Mouse (Mus musculus): ENCODE measurements around the gene Eif4a2. TPM values are rescaled to one million over a fixed set of nuclear protein-coding genes. Genes with fewer than 3 reads are reported as not detected.
A peak's percentile ranks its signal among the peaks of the same experiment; 100 is the strongest.
"Not testable (repeated sequence)": the region's sequence is repeated elsewhere in the genome, so short reads cannot be mapped to it uniquely, and the experiment has no call there.

The Eif4a2 gene
- polyA plus RNA-seq, 1 experiment from 2014 or later = 248 TPM

DNA sequence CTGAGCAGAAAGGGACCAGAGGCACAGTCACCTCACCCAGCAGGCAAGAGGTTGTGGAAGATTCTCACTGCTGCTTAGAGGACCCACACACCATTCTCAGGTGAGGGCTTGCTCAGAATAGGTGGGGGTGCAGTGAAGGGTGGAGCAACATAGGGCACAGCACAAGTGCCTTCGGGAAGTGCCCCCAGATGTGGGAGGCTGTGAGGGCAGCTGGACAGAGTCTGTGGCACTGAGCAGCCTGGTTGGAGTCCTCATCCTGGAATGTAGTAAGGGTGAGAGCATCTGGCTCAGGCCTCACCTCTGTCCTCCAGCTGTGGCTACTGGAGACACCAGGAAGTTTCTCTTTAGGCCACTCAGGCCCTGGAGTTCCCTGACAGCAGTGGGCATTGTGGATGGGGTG lies 10.4 kb upstream of the Eif4a2 start:
- not testable (repeated sequence) for H3K9ac ChIP-seq; H3K36me3 ChIP-seq; H3K4me3 ChIP-seq; ATAC-seq (ENCODE audit: low FRiP score, low read depth); H3K4me2 ChIP-seq (replicated peaks); H3K27ac ChIP-seq; H3K9me3 ChIP-seq; H3K4me1 ChIP-seq
- 96% methylated on average over 1 of the region's 1 CpGs for WGBS
- H3K27me3 ChIP-seq (replicated peaks) = 0 out of 2 replicates have a peak, but pooled peaks cover 10% of the 10 kb centered on the region

DNA sequence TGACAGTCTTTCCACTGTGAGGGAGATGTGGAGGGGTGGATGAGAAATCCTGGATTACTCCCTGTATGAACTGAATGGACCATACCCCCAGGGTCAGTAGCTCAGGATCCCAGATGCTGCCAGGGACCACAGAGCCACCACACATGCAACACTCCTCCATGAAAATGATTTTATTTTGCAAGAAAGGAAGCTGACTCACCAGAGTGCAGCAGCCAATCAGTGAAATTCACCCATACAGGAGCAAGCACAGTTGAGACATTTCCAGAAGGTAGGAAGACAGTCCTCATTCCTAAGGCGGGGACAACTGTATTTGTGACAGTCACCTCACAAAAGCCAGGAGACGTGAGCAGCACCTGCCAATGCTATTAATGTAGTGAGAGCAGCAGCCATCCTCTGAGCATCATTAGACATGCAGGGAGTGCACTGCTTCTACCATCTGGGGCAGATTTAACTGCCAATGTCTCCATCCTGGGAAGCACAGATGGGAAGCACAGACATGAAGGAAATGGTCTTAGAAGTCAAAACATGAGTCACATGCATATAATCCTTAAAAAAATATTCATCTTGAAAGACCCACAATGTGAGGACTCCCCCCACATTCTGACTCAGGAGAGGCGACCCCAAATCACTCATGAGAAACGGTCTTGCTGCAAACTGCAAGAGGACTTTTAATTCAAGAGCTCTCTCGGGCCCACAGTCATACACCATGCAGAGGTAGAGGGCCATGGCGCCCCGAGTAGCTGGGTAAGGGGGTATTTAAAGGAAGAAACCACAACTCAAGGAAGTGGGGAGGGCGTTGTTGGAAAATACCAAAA lies 9.7 kb upstream of the Eif4a2 start:
- H3K36me3 ChIP-seq; ATAC-seq (ENCODE audit: low FRiP score, low read depth); H3K9me3 ChIP-seq; H3K9ac ChIP-seq; H3K4me2 ChIP-seq (replicated peaks); H3K4me3 ChIP-seq; H3K27ac ChIP-seq: not testable (repeated sequence)
- WGBS = 86% methylated on average over 8 of the region's 8 CpGs
- Histone ChIP-seq H3K4me1 (peaks cover 12% of the 10 kb centered on the region), H3K27me3 (replicated peaks) (0 out of 2 replicates have a peak, but pooled peaks cover 10% of the 10 kb centered on the region)

DNA sequence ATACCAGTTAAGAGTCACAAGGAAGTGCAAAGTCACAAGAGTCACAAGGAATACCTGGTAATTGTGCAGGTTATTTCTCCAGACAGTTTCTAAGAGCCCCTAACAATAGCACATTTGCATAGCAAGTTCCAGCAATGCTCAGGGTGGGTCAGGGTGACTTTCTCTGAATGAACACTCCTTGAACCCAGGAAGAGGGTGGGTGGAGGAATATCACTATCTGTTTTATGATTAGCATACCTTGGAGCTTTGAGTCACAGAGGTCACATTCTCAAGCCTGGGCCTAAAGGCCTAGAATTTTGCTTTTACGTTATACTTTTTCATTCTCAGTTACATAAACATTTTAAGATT lies 9.2 kb upstream of the Eif4a2 start:
- H3K4me3 ChIP-seq; H3K27ac ChIP-seq; H3K36me3 ChIP-seq; H3K4me2 ChIP-seq (replicated peaks); H3K9ac ChIP-seq; ATAC-seq (ENCODE audit: low FRiP score, low read depth); H3K9me3 ChIP-seq: not testable (repeated sequence)
- Histone ChIP-seq H3K27me3 (replicated peaks) (0 out of 2 replicates have a peak, but pooled peaks cover 10% of the 10 kb centered on the region), H3K4me1 (peaks cover 16% of the 10 kb centered on the region)
- WGBS = 100% methylated on average over 1 of the region's 1 CpGs

DNA sequence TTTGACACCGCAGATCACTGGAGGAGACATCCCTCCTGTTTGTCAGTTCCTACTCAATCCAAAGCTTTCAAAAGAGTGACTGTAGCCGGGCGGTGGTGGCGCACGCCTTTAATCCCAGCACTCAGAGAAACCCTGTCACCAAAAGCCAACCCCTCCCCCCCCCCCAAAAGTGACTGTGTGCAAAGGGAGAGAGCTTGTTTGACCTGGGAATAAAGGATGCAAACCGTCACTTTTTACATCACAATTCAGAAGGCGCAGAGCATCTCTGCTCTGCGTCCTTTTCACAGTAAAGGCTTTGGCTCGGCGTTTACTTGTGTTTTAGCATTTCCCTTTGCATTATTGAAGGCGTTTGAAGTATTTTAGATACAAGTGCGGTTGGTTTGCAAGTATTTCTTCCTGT lies 7.6 kb upstream of the Eif4a2 start:
- Histone ChIP-seq H3K36me3 (no peaks in the 10 kb centered on the region), H3K27me3 (replicated peaks) (0 out of 2 replicates have a peak, but pooled peaks cover 10% of the 10 kb centered on the region), H3K9me3 (no peaks in the 10 kb centered on the region), H3K4me2 (replicated peaks) (peak overlapping the region; percentile 62), H3K4me1 (peaks cover 16% of the 10 kb centered on the region), H3K9ac (peak overlapping the region; percentile 40), H3K4me3 (peak overlapping the region; percentile 25), H3K27ac (no peak overlapping the region)
- no peak for ATAC-seq (ENCODE audit: low FRiP score, low read depth)
- WGBS = 11% methylated on average over 12 of the region's 12 CpGs

DNA sequence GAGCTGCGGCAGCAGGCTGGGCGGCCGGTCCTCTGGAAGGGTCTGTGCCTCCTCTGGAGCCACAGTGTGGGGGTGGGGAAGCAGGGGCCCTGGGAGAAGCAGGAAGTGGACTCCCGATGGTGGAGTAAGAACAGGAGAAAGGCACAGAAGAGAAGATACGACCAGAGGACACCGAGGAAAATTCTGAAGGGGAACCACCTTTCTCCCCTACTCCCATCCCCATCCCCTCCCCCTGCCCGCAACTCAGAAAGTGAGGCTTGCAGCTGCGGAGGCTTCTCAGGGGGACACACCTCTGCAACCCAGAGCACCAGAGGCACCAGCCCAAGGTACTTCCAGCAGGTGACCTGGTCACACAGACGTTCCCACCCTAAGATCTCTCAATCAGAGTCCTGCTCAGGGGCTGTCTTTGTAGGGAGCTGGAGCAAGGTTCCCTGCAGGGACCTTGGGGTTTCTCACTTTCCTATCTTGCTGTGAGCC lies 7.1 kb upstream of the Eif4a2 start:
- Histone ChIP-seq H3K4me1 (peaks cover 16% of the 10 kb centered on the region), H3K9ac (peak overlapping the region; percentile 40), H3K9me3 (no peaks in the 10 kb centered on the region), H3K27ac (no peak overlapping the region), H3K4me2 (replicated peaks) (peak overlapping the region; percentile 62), H3K36me3 (no peaks in the 10 kb centered on the region), H3K4me3 (peak overlapping the region; percentile 25), H3K27me3 (replicated peaks) (0 out of 2 replicates have a peak, but pooled peaks cover 10% of the 10 kb centered on the region)
- peak; percentile 46; the same call in 1 of the 2 replicates for ATAC-seq (ENCODE audit: low FRiP score, low read depth)
- WGBS = 1% methylated on average over 9 of the region's 9 CpGs

DNA sequence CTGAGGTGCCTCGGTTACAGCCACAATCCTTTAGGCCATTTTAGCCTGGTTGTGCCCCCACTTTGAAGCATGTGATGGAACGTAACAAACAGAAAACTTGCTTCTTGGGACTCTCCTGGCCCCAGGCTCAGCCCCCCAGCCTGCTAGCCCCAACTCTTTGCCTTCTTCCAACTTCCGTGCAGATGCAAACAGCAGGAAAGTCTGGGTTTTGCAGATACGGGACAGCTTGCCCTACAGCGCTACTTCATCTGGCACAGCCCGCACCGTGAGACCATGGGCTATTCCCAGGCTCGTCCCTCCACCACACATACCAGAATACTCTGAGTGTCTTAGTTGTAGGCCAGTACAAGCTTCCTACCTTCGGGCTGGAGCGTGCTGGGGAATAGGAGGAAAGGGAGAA lies 6.6 kb upstream of the Eif4a2 start:
- Histone ChIP-seq H3K27ac (no peak overlapping the region), H3K4me2 (replicated peaks) (peak overlapping the region; percentile 62), H3K27me3 (replicated peaks) (0 out of 2 replicates have a peak, but pooled peaks cover 10% of the 10 kb centered on the region), H3K36me3 (no peaks in the 10 kb centered on the region), H3K9ac (0 out of 2 replicates have a peak overlapping the region, but pooled peaks have one; percentile 40), H3K9me3 (no peaks in the 10 kb centered on the region), H3K4me3 (peak overlapping the region; percentile 25; the same call in 1 of the 2 replicates), H3K4me1 (peaks cover 16% of the 10 kb centered on the region)
- WGBS = 11% methylated on average over 10 of the region's 10 CpGs
- no peak for ATAC-seq (ENCODE audit: low FRiP score, low read depth)

DNA sequence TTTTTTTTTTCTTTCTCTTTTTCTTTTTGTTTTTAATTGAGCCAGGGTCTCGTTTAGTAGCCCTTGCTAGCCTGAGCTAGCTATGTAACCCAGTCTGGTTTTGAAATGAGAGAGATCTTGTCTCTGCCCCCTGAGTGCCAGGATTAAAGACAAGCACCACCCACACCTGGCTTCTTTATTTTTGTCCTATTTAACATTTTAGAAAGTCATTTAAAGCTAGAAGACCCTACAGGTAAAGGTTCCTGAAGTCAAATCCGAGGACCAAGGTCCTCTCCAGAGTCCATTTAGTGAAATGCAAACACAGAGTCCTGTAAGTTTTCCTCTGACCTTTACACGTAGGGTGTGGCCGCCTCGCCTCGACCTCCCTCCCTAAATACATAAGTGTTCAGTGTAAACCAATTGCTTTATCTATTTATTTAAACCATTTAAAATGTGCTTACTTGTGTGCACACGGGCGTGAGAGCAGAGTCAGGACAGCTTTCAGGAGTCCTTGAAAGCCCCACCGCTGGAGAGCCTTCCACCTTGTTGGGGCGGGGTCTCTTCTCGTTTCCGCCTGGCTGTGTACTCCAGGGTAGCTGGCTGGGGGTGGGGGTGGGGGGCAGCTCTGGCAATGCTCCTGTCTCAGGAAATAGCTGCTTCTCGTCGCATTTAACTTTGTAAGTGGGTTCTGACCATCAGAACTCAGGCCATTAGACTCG lies 4.8 kb upstream of the Eif4a2 start:
- H3K9ac ChIP-seq = 0 out of 2 replicates have a peak overlapping the region, but pooled peaks have one; percentile 17
- H3K4me2 ChIP-seq (replicated peaks) = peak overlapping the region; percentile 58
- no peak overlapping the region for H3K27ac ChIP-seq
- H3K4me3 ChIP-seq = peak overlapping the region; percentile 30
- ATAC-seq (ENCODE audit: low FRiP score, low read depth) = no peak
- H3K9me3 ChIP-seq = no peaks in the 10 kb centered on the region
- H3K4me1 ChIP-seq = peaks cover 16% of the 10 kb centered on the region
- 15% methylated on average over 15 of the region's 15 CpGs for WGBS
- 0 out of 2 replicates have a peak, but pooled peaks cover 10% of the 10 kb centered on the region for H3K27me3 ChIP-seq (replicated peaks)
- H3K36me3 ChIP-seq = no peaks in the 10 kb centered on the region

DNA sequence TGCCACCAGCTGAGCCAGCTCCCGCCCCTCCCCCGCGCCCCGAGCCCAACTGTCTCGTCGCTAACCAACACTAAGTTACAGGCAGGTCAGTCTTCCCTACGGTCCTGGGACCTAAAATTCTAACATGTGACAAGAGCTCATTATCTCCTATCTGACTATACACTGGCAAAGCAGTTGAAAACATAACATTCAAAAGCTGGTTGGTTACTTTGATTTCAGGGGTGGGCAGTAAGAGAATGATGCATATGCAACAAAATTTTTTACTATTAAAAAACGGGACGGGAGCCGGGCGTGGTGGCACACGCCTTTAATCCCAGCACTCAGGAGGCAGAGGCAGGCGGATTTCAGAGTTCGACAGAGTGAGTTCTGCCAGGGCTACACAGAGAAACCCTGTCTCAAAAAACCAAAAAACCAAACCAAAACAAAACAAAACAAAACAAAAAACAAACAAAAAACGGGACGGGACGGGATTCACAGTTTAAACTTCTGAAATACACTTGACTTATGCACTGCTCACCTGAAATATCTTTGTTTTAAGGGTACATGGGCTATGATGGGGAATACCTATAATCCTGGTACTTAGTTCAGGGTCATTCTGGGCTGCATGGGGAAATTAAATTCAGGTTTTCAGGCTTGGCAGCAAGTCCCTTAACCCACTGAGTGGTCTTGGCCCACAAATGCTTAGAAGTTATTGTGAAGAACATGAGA lies 4.1 kb upstream of the Eif4a2 start:
- peak overlapping the region; percentile 30 for H3K4me3 ChIP-seq
- H3K27ac ChIP-seq = no peak overlapping the region
- H3K36me3 ChIP-seq = no peaks in the 10 kb centered on the region
- H3K27me3 ChIP-seq (replicated peaks) = 0 out of 2 replicates have a peak, but pooled peaks cover 10% of the 10 kb centered on the region
- H3K4me1 ChIP-seq = peaks cover 16% of the 10 kb centered on the region
- ATAC-seq (ENCODE audit: low FRiP score, low read depth) = no peak
- H3K9me3 ChIP-seq = no peaks in the 10 kb centered on the region
- WGBS = 41% methylated on average over 17 of the region's 17 CpGs
- H3K9ac ChIP-seq = 0 out of 2 replicates have a peak overlapping the region, but pooled peaks have one; percentile 17
- H3K4me2 ChIP-seq (replicated peaks) = peak overlapping the region; percentile 58

DNA sequence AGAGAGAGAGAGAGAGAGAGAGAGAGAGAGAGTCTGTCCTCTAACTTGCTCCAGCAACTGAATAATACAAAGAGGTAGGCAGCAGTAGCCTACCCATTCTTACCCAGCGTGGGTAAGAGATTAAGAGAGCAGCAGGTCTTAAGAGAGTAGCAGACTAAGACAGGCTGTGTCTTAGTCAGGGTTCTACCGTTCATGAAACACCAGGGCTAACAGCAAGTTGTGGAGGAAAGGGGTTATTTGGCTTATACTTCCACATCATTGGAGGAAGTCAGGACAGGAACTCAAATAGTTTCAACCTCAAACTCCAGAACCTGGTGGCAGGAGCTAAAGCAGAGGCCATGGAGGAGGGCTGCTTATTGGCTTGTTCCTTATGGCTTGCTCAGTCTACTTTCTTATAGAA lies 3.4 kb upstream of the Eif4a2 start:
- H3K9ac ChIP-seq = no peak overlapping the region
- 0 out of 2 replicates have a peak, but pooled peaks cover 10% of the 10 kb centered on the region for H3K27me3 ChIP-seq (replicated peaks)
- no peak overlapping the region for H3K4me3 ChIP-seq
- no peaks in the 10 kb centered on the region for H3K9me3 ChIP-seq
- no peak for ATAC-seq (ENCODE audit: low FRiP score, low read depth)
- H3K4me1 ChIP-seq = peaks cover 19% of the 10 kb centered on the region
- H3K36me3 ChIP-seq = peaks cover 2% of the 10 kb centered on the region; the same call in 1 of the 2 replicates
- no peak overlapping the region for H3K4me2 ChIP-seq (replicated peaks)
- 85% methylated on average over 2 of the region's 2 CpGs for WGBS
- H3K27ac ChIP-seq = no peak overlapping the region

DNA sequence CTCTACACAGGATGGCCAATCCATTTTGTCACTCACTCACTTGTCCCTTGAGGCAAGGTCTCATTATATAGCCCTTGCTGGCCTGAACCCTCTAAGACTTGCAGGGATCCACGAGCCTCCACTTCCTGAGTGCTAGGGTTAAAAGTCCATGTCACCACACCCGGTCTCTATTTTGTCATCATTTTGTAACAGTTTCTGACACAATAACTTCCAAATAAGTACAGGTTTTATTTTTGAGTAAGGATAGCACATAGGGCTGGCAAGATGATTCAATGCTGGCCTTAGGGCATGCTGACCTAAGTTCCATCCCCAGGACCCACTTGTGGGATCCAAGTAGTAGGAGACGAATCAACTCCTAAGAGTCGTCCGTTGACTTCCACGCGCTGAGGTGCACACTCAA lies 1.1 kb upstream of the Eif4a2 start:
- Histone ChIP-seq H3K27me3 (replicated peaks) (no peaks in the 10 kb centered on the region), H3K9ac (no peak overlapping the region), H3K9me3 (no peaks in the 10 kb centered on the region), H3K4me2 (replicated peaks) (no peak overlapping the region), H3K4me3 (no peak overlapping the region), H3K4me1 (peaks cover 20% of the 10 kb centered on the region), H3K27ac (no peak overlapping the region), H3K36me3 (peaks cover 18% of the 10 kb centered on the region)
- no peak for ATAC-seq (ENCODE audit: low FRiP score, low read depth)
- WGBS = 82% methylated on average over 7 of the region's 7 CpGs

DNA sequence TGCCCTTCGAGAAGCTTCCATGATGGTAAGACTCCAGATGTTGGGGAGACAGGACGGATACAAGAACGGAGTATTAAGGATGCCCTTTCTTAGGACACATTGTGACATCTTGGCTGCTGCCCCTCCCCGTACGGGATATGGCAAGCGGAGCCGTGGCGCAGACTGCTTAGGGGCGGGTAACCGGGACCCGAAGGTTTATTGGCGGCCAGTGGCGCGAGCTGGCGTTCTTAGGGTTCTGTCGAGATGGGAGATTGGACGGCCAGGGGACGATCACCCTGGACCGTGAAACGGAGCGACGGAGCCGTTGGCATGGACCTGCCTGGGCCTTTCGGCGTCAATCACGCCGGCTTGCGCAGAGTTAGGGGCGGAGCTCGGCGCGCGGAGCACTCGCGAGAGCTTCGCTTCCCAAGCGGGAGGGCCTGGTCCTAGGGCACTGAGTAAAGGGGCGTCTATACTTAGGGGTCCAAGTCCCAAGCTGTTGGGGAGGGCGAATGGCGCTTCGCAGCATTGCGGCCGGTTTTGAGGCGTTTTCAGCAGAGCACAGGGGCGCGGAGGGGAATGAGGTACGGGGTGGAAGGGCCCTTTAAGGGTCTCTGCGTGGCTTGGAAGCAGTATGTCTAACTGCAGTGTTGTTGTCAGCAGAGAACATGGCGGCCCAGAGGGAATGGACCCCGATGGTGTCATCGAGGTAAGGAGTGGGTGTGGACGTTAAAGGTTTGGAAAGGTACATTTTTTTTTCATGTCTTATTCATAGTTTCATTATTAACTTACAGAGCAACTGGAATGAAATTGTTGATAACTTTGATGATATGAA lies 909 bp downstream of the Eif4a2 start:
- peak overlapping the region; percentile 92 for H3K4me2 ChIP-seq (replicated peaks)
- ATAC-seq (ENCODE audit: low FRiP score, low read depth) = peak; percentile 94
- no peaks in the 10 kb centered on the region for H3K9me3 ChIP-seq
- H3K36me3 ChIP-seq = peaks cover 38% of the 10 kb centered on the region
- WGBS = under 1% methylated on average over 52 of the region's 52 CpGs
- peak overlapping the region; percentile 77 for H3K4me3 ChIP-seq
- peak overlapping the region; percentile 93 for H3K27ac ChIP-seq
- no peaks in the 10 kb centered on the region for H3K27me3 ChIP-seq (replicated peaks)
- peak overlapping the region; percentile 96 for H3K9ac ChIP-seq
- H3K4me1 ChIP-seq = peaks cover 17% of the 10 kb centered on the region

All from neural tube, embryonic 12.5 days (tissue).